Mouse (Mus musculus): ENCODE measurements around the gene Trpm2. TPM values are rescaled to one million over a fixed set of nuclear protein-coding genes. Genes with fewer than 3 reads are reported as not detected.
A peak's percentile ranks its signal among the peaks of the same experiment; 100 is the strongest.

The Trpm2 gene
- polyA plus RNA-seq, 1 experiment: 51.6 TPM

GRCm38 (mm10) chr10:77927375-77927774 is 43.0 kb downstream of the Trpm2 start:
- no peak for TF ChIP-seq POLR2A (IDR thresholded peaks at IDR 0.05; ENCODE audit: low read depth, low read length)
- TF ChIP-seq CTCF (IDR thresholded peaks at IDR 0.05; ENCODE audit: extremely low read depth, insufficient read depth, insufficient read length, insufficient replicate concordance): no peak
- DNase-seq (ENCODE audit: low read depth in 1 of 2, low spot score in 2 of 2): no peak
- no peaks in the 10 kb centered on the region for H3K36me3 ChIP-seq (ENCODE audit: control insufficient read depth, insufficient read depth, low read length)
- WGBS: 85% methylated on average over 10 of the region's 10 CpGs
- H3K27ac ChIP-seq (ENCODE audit: insufficient read depth, low read length): no peak overlapping the region
- no peaks in the 10 kb centered on the region for H3K27me3 ChIP-seq (ENCODE audit: control insufficient read depth, insufficient read depth, low read length)
- H3K4me3 ChIP-seq (ENCODE audit: extremely low read depth, insufficient read depth, insufficient read length): no peak overlapping the region
- H3K4me1 ChIP-seq (ENCODE audit: control insufficient read depth, insufficient read depth, insufficient read length): no peaks in the 10 kb centered on the region

- peak in 1 of 2 experiments; percentile 66 for DNase-seq (ENCODE audit: low read depth in 1 of 2, low spot score in 2 of 2)
Observed at GRCm38 (mm10) chr10:77926140-77926539, 44.2 kb downstream of the Trpm2 start.

GRCm38 (mm10) chr10:77922681-77923080 is 47.7 kb downstream of the Trpm2 start:
- DNase-seq (ENCODE audit: low read depth in 1 of 2, low spot score in 2 of 2): no peak
- H3K27me3 ChIP-seq (ENCODE audit: control insufficient read depth, insufficient read depth, low read length): no peaks in the 10 kb centered on the region

More at GRCm38 (mm10) chr10:77926140-77926539, 44.2 kb downstream of the Trpm2 start:
- WGBS: 31% methylated on average over 7 of the region's 7 CpGs
- Histone ChIP-seq H3K27me3 (ENCODE audit: control insufficient read depth, insufficient read depth, low read length) (no peaks in the 10 kb centered on the region), H3K36me3 (ENCODE audit: control insufficient read depth, insufficient read depth, low read length) (no peaks in the 10 kb centered on the region), H3K27ac (ENCODE audit: insufficient read depth, low read length) (no peak overlapping the region), H3K4me3 (ENCODE audit: extremely low read depth, insufficient read depth, insufficient read length) (no peak overlapping the region), H3K4me1 (ENCODE audit: control insufficient read depth, insufficient read depth, insufficient read length) (no peaks in the 10 kb centered on the region)
- TF ChIP-seq CTCF (IDR thresholded peaks at IDR 0.05; ENCODE audit: extremely low read depth, insufficient read depth, insufficient read length, insufficient replicate concordance) (peak; percentile 62; the same call in 1 of the 2 replicates), POLR2A (IDR thresholded peaks at IDR 0.05; ENCODE audit: low read depth, low read length) (no peak)

GRCm38 (mm10) chr10:77921009-77921408 is 49.4 kb downstream of the Trpm2 start:
- no peaks in the 10 kb centered on the region for H3K27me3 ChIP-seq (ENCODE audit: control insufficient read depth, insufficient read depth, low read length)
- H3K27ac ChIP-seq (ENCODE audit: insufficient read depth, low read length): no peak overlapping the region
- DNase-seq (ENCODE audit: low read depth in 1 of 2, low spot score in 2 of 2): no peak
- no peak overlapping the region for H3K4me3 ChIP-seq (ENCODE audit: extremely low read depth, insufficient read depth, insufficient read length)
- H3K36me3 ChIP-seq (ENCODE audit: control insufficient read depth, insufficient read depth, low read length): no peaks in the 10 kb centered on the region
- WGBS: 75% methylated on average over 5 of the region's 5 CpGs
- no peak for TF ChIP-seq CTCF (IDR thresholded peaks at IDR 0.05; ENCODE audit: extremely low read depth, insufficient read depth, insufficient read length, insufficient replicate concordance)
- TF ChIP-seq POLR2A (IDR thresholded peaks at IDR 0.05; ENCODE audit: low read depth, low read length): no peak
- no peaks in the 10 kb centered on the region for H3K4me1 ChIP-seq (ENCODE audit: control insufficient read depth, insufficient read depth, insufficient read length)

More at GRCm38 (mm10) chr10:77922681-77923080, 47.7 kb downstream of the Trpm2 start:
- 25% methylated on average over 4 of the region's 4 CpGs for WGBS
- H3K36me3 ChIP-seq (ENCODE audit: control insufficient read depth, insufficient read depth, low read length): no peaks in the 10 kb centered on the region
- H3K4me1 ChIP-seq (ENCODE audit: control insufficient read depth, insufficient read depth, insufficient read length): no peaks in the 10 kb centered on the region
- H3K4me3 ChIP-seq (ENCODE audit: extremely low read depth, insufficient read depth, insufficient read length): no peak overlapping the region
- TF ChIP-seq CTCF (IDR thresholded peaks at IDR 0.05; ENCODE audit: extremely low read depth, insufficient read depth, insufficient read length, insufficient replicate concordance): no peak
- TF ChIP-seq POLR2A (IDR thresholded peaks at IDR 0.05; ENCODE audit: low read depth, low read length): no peak
- H3K27ac ChIP-seq (ENCODE audit: insufficient read depth, low read length): no peak overlapping the region

- H3K36me3 ChIP-seq (ENCODE audit: control insufficient read depth, insufficient read depth, low read length): no peaks in the 10 kb centered on the region
- H3K4me1 ChIP-seq (ENCODE audit: control insufficient read depth, insufficient read depth, insufficient read length): no peaks in the 10 kb centered on the region
- no peaks in the 10 kb centered on the region for H3K27me3 ChIP-seq (ENCODE audit: control insufficient read depth, insufficient read depth, low read length)
- WGBS: 65% methylated on average over 8 of the region's 8 CpGs
- peak; percentile 73; the same call in 1 of the 2 replicates for TF ChIP-seq CTCF (IDR thresholded peaks at IDR 0.05; ENCODE audit: extremely low read depth, insufficient read depth, insufficient read length, insufficient replicate concordance)
- TF ChIP-seq POLR2A (IDR thresholded peaks at IDR 0.05; ENCODE audit: low read depth, low read length): no peak
- no peak overlapping the region for H3K4me3 ChIP-seq (ENCODE audit: extremely low read depth, insufficient read depth, insufficient read length)
- no peak overlapping the region for H3K27ac ChIP-seq (ENCODE audit: insufficient read depth, low read length)
- DNase-seq (ENCODE audit: low read depth in 1 of 2, low spot score in 2 of 2): peak in 1 of 2 experiments; percentile 51
Observed at GRCm38 (mm10) chr10:77916636-77917335, 53.6 kb downstream of the Trpm2 start.

- DNase-seq (ENCODE audit: low read depth in 1 of 2, low spot score in 2 of 2): no peak
- 72% methylated on average over 4 of the region's 4 CpGs for WGBS
- TF ChIP-seq POLR2A (IDR thresholded peaks at IDR 0.05; ENCODE audit: low read depth, low read length) (no peak), CTCF (IDR thresholded peaks at IDR 0.05; ENCODE audit: extremely low read depth, insufficient read depth, insufficient read length, insufficient replicate concordance) (no peak)
- H3K27me3 ChIP-seq (ENCODE audit: control insufficient read depth, insufficient read depth, low read length): no peaks in the 10 kb centered on the region
- H3K4me3 ChIP-seq (ENCODE audit: extremely low read depth, insufficient read depth, insufficient read length): no peak overlapping the region
- H3K4me1 ChIP-seq (ENCODE audit: control insufficient read depth, insufficient read depth, insufficient read length): no peaks in the 10 kb centered on the region
- no peak overlapping the region for H3K27ac ChIP-seq (ENCODE audit: insufficient read depth, low read length)
- H3K36me3 ChIP-seq (ENCODE audit: control insufficient read depth, insufficient read depth, low read length): no peaks in the 10 kb centered on the region
Observed at GRCm38 (mm10) chr10:77913292-77913691, 57.1 kb downstream of the Trpm2 start.

GRCm38 (mm10) chr10:77912605-77913004 is 57.8 kb downstream of the Trpm2 start:
- H3K36me3 ChIP-seq (ENCODE audit: control insufficient read depth, insufficient read depth, low read length): no peaks in the 10 kb centered on the region
- TF ChIP-seq POLR2A (IDR thresholded peaks at IDR 0.05; ENCODE audit: low read depth, low read length) (no peak), CTCF (IDR thresholded peaks at IDR 0.05; ENCODE audit: extremely low read depth, insufficient read depth, insufficient read length, insufficient replicate concordance) (no peak)
- no peak overlapping the region for H3K27ac ChIP-seq (ENCODE audit: insufficient read depth, low read length)
- H3K27me3 ChIP-seq (ENCODE audit: control insufficient read depth, insufficient read depth, low read length): no peaks in the 10 kb centered on the region
- H3K4me3 ChIP-seq (ENCODE audit: extremely low read depth, insufficient read depth, insufficient read length): no peak overlapping the region
- no peaks in the 10 kb centered on the region for H3K4me1 ChIP-seq (ENCODE audit: control insufficient read depth, insufficient read depth, insufficient read length)
- 56% methylated on average over 7 of the region's 7 CpGs for WGBS
- DNase-seq (ENCODE audit: low read depth in 1 of 2, low spot score in 2 of 2): no peak

Data from spleen, adult 2 months (tissue).